Mouse (Mus musculus): Measurements from ENCODE around the gene Znrf1. TPM values are rescaled to one million over a fixed set of nuclear protein-coding genes. Genes with fewer than 3 reads are reported as not detected.

The Znrf1 gene
- total RNA-seq, 1 experiment from 2014 or later = 61.9 TPM

DNA sequence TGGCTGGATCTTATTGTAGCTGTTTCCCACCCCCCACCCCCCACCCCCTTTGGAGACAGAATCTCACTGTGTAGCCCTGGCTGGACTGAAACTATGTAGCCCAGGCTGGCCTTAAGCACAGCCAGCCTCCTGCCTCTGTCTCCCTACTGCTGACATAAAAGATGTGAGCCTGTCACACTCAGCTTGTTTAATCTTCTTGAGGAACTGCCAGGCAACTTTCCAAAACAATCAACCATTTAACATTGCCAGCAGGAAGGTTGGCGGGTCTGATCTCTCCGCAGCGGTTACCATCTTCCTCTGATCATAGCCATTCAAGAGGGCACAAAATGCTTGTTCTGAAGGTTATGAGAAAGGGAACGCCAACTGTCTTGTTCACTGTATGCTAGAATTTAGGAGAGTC lies 2.4 kb upstream of the Znrf1 start:
- DNase-seq = no peak

DNA sequence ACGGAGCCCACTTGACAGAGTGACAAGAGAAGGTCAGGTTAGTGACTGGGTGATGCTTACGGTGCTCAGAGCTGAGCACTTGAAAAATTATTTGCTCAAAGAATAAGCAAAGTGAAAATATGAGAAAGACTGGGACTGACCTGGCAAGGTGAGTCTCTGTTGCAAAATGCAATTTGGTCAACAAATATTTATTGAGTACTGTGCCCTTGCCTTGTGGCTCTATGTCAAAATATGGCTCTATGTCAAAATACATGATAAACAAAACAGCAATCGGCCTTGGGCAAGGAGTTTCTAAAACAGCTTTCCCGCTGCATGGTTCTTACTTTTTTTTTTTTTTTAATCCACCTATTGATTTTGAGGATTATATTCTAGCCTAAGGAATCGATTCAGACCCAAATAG lies 406 bp upstream of the Znrf1 start:
- DNase-seq = no peak

DNA sequence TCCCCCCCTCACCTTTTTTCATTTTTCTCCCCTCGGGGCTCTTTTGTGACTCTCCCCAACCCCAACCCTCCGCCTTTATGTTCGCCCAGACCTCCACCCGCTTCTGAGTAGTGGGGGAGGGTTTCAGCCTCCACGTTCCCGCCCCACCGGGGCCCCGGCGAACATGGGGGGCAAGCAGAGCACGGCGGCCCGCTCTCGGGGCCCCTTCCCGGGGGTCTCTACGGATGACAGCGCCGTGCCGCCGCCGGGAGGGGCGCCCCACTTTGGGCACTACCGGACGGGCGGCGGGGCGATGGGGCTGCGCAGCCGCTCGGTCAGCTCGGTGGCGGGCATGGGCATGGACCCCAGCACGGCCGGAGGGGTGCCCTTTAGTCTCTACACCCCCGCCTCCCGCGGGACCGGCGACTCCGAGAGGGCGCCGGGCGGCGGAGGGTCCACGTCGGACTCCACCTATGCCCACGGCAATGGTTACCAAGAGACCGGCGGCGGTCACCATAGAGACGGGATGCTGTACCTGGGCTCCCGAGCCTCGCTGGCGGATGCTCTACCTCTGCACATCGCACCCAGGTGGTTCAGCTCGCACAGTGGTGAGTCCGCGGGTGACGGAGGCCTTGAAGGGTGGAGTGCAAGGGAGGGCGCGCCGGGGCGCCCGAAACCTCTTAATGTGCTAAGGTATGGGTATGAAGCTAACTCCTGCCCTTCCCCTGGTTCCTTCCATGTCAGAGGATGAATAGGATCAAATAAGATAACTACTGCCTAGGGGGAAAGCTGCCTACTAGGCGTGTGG lies 1.3 kb downstream of the Znrf1 start:
- peak; percentile 43 for DNase-seq

DNA sequence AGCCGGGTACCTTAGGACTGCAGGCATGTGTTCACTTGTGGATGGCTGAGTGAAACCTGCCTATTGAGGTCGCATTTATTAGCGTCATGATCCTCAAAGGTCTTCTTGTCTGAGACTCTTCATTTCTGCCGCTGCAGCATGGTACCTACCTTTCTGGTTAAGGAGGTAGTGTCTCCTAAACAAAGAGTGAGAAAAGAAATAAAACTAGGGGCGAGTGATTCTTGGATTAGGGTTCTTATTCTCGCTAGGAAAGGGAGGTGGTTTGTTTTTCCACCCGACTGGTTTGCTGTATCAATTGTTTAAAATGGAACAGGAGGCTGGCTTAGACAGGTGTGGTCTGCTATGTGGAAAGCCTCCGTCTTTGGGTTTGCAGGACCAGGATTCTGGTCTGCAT lies 1.9 kb downstream of the Znrf1 start:
- DNase-seq = no peak

DNA sequence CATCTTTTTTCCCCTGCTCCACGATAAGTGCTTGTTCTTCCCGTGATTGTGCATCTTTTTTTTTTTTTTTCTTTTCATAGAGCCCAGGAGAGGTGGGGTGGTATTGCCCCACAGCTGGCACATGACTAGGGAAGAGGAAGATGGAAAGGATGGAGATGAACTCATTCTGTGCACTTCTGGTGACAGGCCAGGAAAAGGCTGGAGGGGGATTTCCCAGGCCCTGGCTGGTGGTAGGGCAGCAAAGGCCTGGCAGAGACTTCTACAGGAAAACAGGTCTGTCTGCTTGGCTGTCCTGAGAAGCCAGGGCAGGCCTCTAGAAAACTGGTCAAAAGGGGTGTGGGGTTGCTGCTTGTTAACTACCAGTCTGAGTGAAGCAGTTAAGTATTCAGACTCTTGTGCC lies 2.3 kb downstream of the Znrf1 start:
- DNase-seq = peak; percentile 27

DNA sequence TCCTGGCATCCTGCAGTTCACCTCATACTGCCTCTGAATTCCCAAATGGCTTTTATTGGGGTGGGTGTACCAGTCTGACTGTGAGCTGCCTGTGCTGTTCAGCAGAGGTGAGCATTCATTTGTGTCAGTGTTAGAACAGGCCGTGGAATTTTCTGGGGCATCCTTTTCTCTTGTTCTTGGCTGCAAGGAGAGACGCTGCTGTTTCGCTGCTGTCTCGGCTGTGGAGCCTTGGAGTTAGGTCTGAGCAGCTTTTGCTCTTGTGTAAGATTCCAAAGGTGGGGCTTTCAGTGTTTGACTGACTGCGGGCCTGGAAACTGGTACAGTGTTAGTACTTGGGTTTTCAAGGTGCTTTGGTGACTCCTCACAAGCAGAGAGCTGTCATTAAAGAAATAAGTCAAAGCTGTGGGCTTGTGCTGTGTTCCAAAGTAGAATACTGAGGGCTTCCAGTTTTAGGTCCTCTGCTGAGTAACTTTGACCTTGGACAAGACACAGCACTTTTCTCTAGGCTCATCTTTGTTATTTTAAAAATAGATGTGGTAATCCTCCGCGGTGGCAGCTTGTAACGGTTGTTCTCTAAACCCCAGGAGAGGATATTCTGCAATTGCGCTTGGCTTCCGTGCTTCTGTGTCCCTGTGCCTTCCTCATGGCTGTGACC lies 3.7 kb downstream of the Znrf1 start:
- DNase-seq = peak; percentile 18

DNA sequence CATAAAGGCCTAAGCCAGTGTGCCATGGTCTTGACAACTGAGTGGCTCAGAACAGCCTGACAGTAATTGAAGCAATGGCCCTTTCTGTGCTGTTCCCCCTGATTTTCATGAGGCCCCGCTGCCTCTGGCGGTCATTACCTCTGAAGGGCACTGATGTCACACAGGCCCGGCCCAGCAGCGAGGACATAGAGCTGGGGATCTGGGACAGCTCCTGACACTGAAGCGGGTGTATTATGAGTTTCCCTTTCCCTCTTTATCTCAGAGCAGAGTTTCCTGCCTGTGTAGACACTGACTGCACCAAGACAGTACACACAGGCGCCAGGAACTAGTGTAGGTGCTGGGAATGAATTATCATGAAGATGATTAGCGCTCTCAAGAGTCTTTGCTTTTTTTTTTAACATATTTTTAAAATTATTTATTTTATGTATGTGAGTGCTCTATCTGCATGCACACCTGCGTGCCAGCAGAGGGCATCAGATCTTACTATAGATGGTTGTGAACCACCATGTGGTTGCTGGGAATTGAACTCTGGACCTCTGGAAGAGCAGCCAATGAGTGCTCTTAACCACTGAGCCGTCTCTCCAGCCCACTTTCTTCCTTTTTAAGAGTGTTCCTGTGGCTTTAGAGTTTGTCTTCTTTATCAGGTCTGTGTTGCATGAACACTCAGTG lies 7.9 kb downstream of the Znrf1 start:
- no peak for DNase-seq

DNA sequence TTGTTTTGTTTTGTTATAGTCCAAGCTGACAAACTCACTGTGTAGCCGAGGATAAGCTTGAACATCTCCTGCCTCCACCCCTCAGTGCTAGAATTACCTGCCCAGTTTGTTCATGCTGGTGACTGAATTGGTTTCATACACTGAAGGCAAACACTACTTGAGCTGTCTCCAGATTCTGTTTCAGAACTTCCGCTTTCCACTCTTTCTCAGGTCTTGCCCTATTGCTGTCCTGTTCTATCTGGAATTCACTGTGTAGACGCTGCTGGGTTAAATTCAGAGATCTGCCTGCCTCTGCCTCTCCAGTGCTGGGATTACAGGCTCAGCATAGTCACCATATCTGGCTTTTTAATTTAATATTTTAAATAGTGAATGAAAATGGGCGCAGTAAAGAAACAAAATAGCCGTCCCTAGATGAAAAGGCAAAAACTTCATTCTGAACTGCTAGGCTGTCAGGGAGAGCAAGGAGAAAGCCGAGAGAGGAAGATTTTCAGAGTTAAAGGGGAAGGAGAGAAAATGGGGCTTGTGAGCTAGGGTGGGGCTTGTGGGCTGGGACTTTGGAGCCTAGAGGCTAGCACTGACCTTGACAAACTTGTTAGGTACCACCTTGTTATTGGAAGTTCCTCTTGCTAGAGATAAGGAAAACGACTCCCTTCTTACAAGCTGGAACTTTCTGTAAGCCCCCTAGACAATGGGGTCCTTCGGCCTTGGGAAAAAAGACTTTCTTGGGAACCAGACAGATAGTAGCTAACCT lies 9.7 kb downstream of the Znrf1 start:
- no peak for DNase-seq

DNA sequence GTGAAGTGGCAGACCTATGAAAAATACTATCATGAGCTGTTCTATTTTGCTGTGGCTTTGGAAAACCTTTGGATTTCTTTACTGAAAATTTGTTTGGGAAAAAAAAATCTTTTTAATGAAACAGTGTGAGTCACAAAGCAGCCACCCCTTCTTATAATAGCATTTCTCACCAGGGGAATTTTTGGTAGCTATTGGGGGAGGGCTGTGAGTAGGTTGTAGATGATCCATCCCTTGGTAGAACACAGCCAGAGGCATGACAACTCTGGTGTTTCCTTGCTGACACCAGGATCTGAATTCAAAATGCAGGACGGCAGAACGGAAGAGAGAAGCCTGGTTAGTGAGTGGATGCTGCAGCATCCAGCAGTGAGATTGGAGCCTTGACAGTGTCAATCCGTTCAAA lies 11.2 kb downstream of the Znrf1 start:
- DNase-seq = no peak

DNA sequence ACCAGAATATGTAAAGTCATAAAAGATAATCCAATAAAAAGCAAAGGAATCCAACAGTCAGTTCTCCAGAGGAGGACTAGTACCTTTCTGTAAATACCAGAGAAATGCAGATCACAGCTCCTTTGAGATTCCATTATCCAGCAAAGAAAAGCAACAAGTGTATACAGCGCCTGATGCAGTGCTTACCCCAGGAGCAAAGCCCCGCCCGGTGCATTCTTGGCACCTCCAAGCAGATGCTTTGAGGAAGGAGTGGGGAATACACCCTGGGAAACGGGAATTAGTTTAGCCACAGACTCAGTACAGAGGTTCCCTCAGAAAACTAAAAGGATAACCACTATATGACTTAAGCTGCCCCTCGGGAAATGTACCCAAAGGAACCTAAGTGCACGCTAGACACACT lies 12.3 kb downstream of the Znrf1 start:
- DNase-seq = no peak

DNA sequence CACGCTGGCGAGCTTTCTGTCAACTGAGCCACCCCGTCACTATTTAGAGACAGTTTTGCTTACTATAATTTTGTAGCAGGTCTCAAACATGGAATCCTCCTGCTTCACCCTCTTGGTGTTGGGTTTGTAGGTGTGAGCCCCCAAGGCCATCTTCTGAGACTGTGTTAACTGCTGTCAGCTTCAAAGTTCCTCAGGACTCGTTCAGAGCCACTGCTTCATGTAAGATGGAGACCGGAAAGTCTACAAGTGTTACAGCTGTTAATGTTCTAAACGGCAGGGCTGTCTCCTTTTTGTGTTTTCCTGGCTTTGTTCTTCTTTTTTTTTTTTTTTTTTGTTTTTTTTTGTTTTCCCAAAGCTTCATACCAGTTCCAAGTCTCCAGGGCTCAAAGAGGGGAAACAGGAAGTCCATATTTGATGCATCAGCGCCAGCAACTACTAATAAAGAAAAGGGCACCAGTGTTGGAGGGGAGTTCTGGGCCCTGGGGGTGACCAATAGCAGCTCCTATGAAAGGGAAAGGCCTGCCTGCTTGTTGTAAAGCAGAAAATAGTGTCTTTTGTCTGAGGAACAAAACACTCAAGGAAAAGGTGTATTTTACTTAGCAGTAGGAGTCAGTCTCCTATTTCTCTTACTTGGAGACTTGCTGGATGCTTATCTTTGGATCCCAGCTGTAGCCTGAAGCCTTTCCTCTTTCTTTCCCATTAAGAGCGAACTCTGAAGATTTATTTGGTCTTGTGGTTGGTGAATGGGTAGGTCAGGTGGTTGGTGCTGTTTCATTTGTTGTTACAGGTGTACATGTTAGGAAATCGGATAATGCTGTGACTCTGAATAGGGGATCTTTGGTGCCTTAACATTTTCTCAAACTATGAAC lies 14.3 kb downstream of the Znrf1 start:
- no peak for DNase-seq

DNA sequence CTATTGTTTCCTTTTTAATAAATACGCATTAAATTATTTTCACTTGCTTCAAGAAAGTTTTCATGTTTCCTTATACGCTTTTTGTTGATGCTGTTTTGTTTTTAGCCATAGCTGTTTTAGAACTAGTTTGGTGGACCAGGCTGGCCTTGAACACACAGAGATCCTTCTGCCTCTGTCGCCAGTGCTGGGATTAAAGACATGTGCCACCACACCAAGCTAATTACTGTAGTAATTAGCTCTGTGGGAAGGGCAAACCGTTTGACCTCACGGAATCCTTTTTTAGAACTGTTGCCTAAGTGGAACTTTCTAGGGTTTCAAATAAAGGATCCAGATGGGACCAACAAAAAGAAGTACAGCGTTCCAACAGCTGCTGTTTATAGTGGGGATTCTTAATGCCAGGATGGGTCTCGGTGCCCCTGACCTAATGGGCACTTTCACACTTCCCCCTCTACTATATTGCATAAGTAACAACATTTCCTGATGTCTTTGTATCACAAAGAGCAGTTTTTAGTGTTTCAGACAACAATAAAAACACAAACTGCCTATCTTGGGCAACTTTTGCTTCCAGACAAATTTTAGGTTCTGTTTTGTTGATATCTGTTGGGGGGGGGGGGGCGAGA lies 15.7 kb downstream of the Znrf1 start:
- no peak for DNase-seq

DNA sequence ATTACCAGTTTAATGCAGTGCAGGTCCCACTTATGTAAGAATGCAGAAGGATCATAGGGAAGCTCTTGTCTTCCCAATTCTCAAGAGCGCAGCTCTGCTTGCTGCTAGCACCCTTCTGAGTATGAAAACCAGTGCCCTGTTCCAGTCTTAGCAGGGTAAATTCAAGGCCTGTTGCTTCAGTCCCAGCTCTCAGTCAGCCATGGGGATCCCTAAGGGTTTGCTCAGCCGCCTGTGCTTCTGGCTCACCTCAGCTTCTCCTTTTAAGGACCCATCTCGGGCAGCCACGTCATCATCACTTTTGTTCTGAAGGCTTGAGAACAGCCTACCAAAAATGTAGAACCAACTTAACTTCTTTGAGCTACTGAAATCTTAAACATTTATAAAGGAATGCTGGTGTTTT lies 25.9 kb downstream of the Znrf1 start:
- no peak for DNase-seq

DNA sequence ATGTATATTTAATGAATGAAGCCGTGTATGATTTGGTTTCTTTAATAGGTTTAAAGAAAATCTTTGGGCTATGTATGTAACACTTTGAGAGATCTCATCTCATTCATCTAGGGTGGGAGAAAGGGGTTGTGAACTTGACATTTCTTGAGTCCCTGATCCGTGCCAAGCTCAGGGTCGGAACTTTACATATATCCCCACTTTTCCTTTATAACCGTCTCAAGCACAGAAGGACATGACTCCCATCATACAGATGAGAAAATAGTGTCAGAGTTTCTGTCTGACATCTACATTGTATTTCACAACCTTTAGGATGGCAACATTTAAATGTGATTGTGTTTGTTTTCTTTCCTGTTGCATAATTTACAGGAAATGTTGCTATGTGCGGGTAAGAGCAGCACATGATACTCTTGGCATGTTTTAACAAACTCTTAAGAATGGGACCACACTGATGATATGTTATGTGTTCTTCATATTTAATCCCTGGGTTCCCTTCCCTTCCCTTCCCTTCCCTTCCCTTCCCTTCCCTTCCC lies 26.4 kb downstream of the Znrf1 start:
- DNase-seq = no peak

DNA sequence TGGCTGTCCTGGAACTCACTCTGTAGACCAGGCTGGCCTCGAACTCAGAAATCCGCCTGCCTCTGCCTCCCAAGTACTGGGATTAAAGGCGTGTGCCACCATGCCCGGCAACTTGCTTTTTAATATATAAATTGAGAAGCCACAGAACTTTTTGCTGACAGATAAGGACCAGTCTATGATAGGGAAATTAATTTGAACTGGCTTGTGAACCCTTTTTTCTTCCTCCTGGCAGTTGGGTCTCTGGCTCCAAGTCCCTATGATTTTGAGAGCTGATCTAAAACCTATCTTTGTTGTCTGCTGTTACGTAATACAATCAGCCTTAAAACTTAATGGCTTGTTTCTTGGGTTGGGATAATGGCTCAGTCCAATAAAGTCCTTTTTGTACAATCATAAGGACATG lies 27.2 kb downstream of the Znrf1 start:
- DNase-seq = no peak

DNA sequence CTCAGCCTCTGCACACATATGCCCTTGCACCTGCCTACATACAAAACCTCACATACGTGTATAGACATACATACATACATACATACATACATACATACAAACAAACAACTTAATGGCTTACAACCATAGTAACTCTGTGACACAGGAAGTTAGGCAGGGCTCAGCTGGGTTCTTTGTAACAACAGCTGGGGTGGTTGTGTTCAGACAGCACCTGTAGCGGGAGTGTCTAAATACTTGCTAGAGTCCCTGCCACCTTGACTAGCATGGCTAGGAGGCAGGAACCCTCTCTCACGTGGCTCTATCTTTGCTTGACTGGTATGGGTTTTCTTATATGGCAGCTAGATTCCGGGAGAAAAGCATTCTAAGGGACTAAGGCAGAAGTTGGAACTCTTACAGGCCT lies 27.8 kb downstream of the Znrf1 start:
- DNase-seq = no peak

DNA sequence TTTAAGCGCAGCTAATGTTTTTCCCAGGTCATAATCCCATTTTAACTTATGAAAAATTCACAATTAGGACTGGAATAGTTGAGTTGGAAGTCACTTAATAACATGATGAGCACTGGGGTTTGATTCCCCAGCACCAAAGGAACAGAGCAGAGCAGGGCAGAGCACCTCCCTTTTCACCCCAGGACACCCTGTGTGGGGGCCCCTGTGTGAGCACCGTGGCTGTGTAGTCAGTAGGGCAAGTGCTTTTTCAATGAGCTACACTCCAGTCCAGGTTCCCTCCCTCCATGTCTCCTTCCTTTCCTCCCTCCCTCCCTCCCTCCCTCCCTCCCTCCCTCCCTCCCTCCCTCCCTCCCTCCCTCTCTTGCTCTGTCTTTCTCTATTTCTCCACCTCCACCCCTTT lies 28.2 kb downstream of the Znrf1 start:
- DNase-seq = no peak

DNA sequence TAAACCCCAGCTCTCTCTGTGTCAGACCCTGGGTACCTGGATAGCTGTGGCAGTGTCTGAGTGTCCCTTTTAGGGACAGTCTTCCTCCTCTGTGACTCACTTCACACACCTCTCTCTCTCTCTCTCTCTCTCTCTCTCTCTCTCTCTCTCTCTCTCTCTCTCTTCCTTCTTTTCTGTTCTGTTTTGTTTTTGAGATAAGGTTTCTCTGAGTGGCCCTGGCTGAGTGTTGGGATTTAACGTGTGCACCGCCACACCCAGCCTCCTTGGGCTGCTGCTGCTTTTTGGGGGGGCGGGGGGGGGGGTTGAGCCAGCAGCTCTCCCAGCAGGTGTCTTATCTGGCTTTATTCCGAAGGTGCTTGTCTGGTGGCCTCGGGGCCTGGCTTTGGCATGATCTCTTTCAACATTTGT lies 29.9 kb downstream of the Znrf1 start:
- DNase-seq = no peak

DNA sequence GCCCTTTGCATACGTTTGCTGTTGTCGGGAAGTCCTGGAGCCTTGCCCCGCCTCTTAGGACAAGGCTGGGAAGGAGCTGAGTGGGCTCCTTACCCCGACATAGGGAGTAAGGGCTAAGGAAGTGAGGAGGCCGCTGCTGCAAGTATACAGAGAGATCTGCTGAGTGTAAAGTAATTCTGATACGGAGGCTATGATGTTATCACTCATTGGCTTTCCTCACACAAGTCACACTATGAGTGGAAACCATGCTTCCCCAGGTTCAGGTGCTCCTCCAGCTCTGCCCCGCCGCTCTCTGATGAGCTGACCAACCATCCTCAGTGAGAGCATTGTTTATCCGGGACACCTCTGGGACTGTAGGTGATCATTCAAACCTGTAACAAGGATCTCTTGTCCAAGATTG lies 30.4 kb downstream of the Znrf1 start:
- DNase-seq = no peak

DNA sequence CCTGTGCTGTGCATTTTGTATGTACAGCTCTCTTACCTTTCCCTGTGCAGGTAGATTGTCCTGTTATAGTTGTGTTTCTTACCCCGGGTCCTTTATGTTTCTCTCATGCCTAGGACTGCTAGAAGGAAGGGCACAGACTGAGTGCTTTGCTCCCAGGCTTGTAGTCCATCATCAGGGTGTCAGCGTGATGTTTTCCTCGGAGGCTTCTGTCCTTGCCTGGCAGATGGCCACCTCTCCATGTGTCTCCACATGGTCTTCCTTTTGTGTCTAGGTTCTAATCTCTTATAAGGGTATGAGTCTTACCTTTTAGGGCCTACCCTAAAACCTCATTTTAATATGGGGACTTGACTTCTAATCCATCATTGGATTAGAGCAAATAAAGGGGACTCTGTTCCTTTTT lies 31.7 kb downstream of the Znrf1 start:
- DNase-seq = no peak

DNA sequence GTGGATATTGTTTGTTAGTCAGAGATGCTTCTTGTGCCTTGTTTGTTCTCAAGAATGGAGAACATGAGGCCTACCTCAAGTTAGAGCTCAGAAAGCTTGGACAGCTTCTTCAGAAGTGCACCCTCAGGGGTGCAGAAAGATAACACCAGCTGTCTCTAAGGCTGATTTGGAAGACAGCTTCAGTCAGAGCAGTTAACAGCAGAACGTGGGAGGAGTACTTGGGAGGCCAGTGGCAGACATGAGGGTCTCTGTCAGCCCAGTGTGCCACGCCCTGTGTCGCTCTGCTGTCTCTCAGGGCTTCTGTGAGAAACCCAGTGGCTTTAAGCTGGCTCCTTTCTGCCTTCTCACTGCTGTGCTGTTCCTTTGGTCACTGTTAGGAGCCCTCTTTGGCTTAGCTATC lies 32.1 kb downstream of the Znrf1 start:
- no peak for DNase-seq

All from adrenal gland, postnatal 25 days (tissue).